Comparison of ENCODE assay signal across 14 mouse cellular contexts in the genomic region with DNA sequence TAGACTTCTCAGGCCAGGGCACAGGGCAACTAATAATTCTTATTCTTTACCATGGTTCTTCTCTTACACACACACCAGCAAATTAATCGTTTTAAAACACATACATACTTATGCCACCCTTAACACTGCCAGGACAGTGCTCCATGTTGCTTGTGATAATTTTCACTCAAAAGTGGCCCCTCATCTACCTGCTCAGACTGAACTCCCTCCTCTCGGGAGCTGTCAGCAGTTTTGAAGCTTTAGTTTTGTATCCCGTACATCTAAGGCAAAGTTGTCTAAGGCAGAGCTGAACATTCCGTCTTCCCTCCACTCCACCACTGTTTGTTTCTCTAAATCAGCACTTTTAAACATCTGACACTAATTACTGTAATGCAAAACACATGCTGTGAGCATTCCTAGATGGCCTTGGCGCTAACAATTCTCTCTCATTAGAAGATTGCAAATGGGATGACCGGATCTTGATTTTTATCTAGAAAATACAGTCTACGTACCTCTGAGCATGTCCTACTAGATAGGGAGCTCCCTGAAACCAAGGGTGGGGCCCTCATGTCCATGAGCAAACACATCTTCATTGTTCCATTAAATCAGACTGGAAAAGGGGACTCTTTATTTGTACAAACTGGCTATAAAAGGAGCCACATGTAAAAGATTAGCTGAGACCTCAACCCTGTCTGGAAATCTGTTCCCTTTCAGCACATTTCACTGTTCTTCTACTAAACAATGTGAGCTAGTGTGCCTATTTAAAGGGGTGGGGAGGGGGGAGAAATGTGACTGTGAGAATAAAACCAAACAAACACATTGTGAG.
DNase-seq lines count a peak whose midpoint lies in the region; ATAC-seq and TF ChIP-seq lines count a peak whose summit lies in the region.
"Had no signal": no experiment of that assay in that cellular context is flagged by ENCODE, and none has a peak within 500 bp of the region (broad histone marks: within the 10 kb centered on the region; RNA-seq: fewer than 3 reads in every experiment).

No protein-coding gene starts in this region.

- no peak overlapping the region for H3K4me3 ChIP-seq in forebrain, embryonic 10.5 days
- no peak overlapping the region for H3K4me3 ChIP-seq in forebrain, embryonic 13.5 days
- no peak overlapping the region for H3K4me3 ChIP-seq in lung, postnatal 0 days (ENCODE audit: low read depth, low read length)
- H3K4me3 ChIP-seq: left cerebral cortex, adult 2 months had no signal

- no peak for DNase-seq in forebrain, embryonic 10.5 days (ENCODE audit: extremely low spot score, low spot score)
- no peak for DNase-seq in lung, postnatal 0 days (ENCODE audit: low spot score)
- no peak for DNase-seq in lung, adult 18-20 months
- DNase-seq in kidney, postnatal 14 days: peak; percentile 33
- DNase-seq in urinary bladder, postnatal 25 days (ENCODE audit: low spot score): no peak
- no peak for DNase-seq in right cerebral cortex, postnatal 10 days (ENCODE audit: low spot score in 2 of 2)
- DNase-seq: adrenal gland, postnatal 25 days; cerebellum, postnatal 10 days; gastrocnemius, postnatal 10 days; lung, postnatal 4 days had no signal

- peaks cover 13% of the 10 kb centered on the region for H3K4me1 ChIP-seq in forebrain, embryonic 10.5 days
- peaks cover 14% of the 10 kb centered on the region for H3K4me1 ChIP-seq in forebrain, embryonic 13.5 days
- H3K4me1 ChIP-seq in lung, postnatal 0 days (ENCODE audit: insufficient read depth, low read depth, low read length): no peaks in the 10 kb centered on the region

- H3K4me2 ChIP-seq in forebrain, embryonic 13.5 days: no peak overlapping the region
- no peak overlapping the region for H3K4me2 ChIP-seq in lung, postnatal 0 days (replicated peaks; ENCODE audit: low read depth, low read length)

- peak overlapping the region; percentile 72 for H3K27ac ChIP-seq in forebrain, embryonic 10.5 days
- H3K27ac ChIP-seq in forebrain, embryonic 13.5 days: no peak overlapping the region
- H3K27ac ChIP-seq in lung, postnatal 0 days (ENCODE audit: low read length): no peak overlapping the region
- H3K27ac ChIP-seq: left cerebral cortex, adult 2 months had no signal

- H3K9me3 ChIP-seq in forebrain, embryonic 10.5 days: no peaks in the 10 kb centered on the region
- no peaks in the 10 kb centered on the region for H3K9me3 ChIP-seq in forebrain, embryonic 13.5 days (replicated peaks)
- H3K9me3 ChIP-seq in lung, postnatal 0 days (ENCODE audit: low read length): no peaks in the 10 kb centered on the region
- H3K9me3 ChIP-seq: G1E had no signal

- no peak for TF ChIP-seq CTCF in lung, postnatal 0 days (IDR thresholded peaks at IDR 0.05)

- H3K9ac ChIP-seq in forebrain, embryonic 13.5 days: no peak overlapping the region
- H3K9ac ChIP-seq in lung, postnatal 0 days (replicated peaks; ENCODE audit: low read depth): no peak overlapping the region

- H3K36me3 ChIP-seq in forebrain, embryonic 10.5 days (replicated peaks): no peaks in the 10 kb centered on the region
- H3K36me3 ChIP-seq in forebrain, embryonic 13.5 days (ENCODE audit: poor library complexity, severe bottlenecking): no peaks in the 10 kb centered on the region
- H3K36me3 ChIP-seq in lung, postnatal 0 days (ENCODE audit: insufficient read depth, low read length): no peaks in the 10 kb centered on the region
- H3K36me3 ChIP-seq: G1E had no signal

- no peak for ATAC-seq in forebrain, embryonic 13.5 days
- peak; percentile 47; the same call in 1 of the 2 replicates for ATAC-seq in lung, postnatal 0 days
- ATAC-seq in activated CD4-positive, CD25-positive, alpha-beta regulatory T cell, adult 4 months: no peak

- 62% methylated on average over 7 of the region's 7 CpGs for WGBS in forebrain, embryonic 10.5 days
- WGBS in forebrain, embryonic 13.5 days: 64% methylated on average over 7 of the region's 7 CpGs
- 50% methylated on average over 7 of the region's 7 CpGs for WGBS in lung, postnatal 0 days

- H3K27me3 ChIP-seq in forebrain, embryonic 10.5 days (ENCODE audit: poor library complexity, severe bottlenecking): no peaks in the 10 kb centered on the region
- no peaks in the 10 kb centered on the region for H3K27me3 ChIP-seq in forebrain, embryonic 13.5 days
- no peaks in the 10 kb centered on the region for H3K27me3 ChIP-seq in lung, postnatal 0 days (replicated peaks; ENCODE audit: insufficient read depth, low read length)

- no peak for TF ChIP-seq EP300 in lung, postnatal 0 days (IDR thresholded peaks at IDR 0.05)
